Mouse (Mus musculus) E14TG2a.4 (cell line): ENCODE measurements around the gene Hoxd13.

Experiments
- H3K27me3 ChIP-seq: 2 replicates; pipeline ENCODE4 v1.6.1; 2014; ENCODE audit warnings: low read length, control low read depth; ENCODE audit not compliant: insufficient read depth
- H3K36me3 ChIP-seq: 2 replicates; pipeline ENCODE4 v1.6.1; 2014; ENCODE audit warnings: low read length, control low read depth; ENCODE audit not compliant: insufficient read depth
- H3K4me1 ChIP-seq: replicated peaks from 2 replicates; pipeline ENCODE4 v1.6.1; 2014; ENCODE audit warnings: low read depth, low read length, control low read depth
- H3K4me3 ChIP-seq: replicated peaks from 2 replicates; pipeline ENCODE4 v1.5.1; 2014; ENCODE audit warnings: mild to moderate bottlenecking, low read length
- H3K9me3 ChIP-seq: 2 replicates; pipeline ENCODE4 v1.6.1; 2014; ENCODE audit warnings: low read length, control low read depth
- CTCF ChIP-seq: conservative IDR thresholded peaks from 2 replicates; pipeline ENCODE4 v1.5.1; 2014; ENCODE audit warnings: low read length
- NANOG ChIP-seq: IDR thresholded peaks from 2 replicates; pipeline ENCODE4 v1.6.1; 2014; ENCODE audit warnings: borderline replicate concordance, low read length, mixed read lengths
- POU5F1 ChIP-seq: IDR thresholded peaks from 2 replicates; pipeline ENCODE4 v1.6.1; 2014; ENCODE audit warnings: low read length, borderline replicate concordance

Gene Hoxd13

GRCm38 (mm10) chr2:74654743-74655419, 13.2 kb upstream of the Hoxd13 start:
- H3K36me3 ChIP-seq = no peaks in the 10 kb centered on the region
- H3K27me3 ChIP-seq = peaks cover 84% of the 10 kb centered on the region
- H3K4me1 ChIP-seq = peaks cover 28% of the 10 kb centered on the region
- no peaks in the 10 kb centered on the region for H3K9me3 ChIP-seq
- TF ChIP-seq NANOG = no peak
- TF ChIP-seq CTCF = no peak
- TF ChIP-seq POU5F1 = no peak
- H3K4me3 ChIP-seq = peak overlapping the region; percentile 72

DNA sequence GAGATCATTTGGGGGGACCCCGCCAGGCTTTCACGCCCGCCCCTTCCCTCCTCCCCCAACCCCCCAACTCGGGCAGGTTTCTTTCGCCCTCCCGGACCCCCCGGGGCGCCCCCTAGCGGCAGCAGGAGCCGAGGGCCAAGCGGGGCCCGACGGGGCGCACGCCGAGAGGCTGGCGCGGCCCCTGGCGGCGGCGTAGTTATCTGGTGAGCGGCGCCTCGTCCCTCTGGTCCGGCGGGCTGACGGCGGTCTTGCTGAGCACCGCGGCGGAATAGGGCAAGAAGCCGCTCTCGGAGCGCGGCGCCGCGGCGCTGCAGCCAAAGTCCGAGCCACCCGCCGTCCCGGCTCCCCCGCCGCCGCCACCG, 12.7 kb upstream of the Hoxd13 start:
- TF ChIP-seq CTCF (no peak), NANOG (no peak), POU5F1 (no peak)
- no peaks in the 10 kb centered on the region for H3K36me3 ChIP-seq
- peaks cover 29% of the 10 kb centered on the region for H3K4me1 ChIP-seq
- no peaks in the 10 kb centered on the region for H3K9me3 ChIP-seq
- peak overlapping the region; percentile 72 for H3K4me3 ChIP-seq
- peaks cover 84% of the 10 kb centered on the region for H3K27me3 ChIP-seq

DNA sequence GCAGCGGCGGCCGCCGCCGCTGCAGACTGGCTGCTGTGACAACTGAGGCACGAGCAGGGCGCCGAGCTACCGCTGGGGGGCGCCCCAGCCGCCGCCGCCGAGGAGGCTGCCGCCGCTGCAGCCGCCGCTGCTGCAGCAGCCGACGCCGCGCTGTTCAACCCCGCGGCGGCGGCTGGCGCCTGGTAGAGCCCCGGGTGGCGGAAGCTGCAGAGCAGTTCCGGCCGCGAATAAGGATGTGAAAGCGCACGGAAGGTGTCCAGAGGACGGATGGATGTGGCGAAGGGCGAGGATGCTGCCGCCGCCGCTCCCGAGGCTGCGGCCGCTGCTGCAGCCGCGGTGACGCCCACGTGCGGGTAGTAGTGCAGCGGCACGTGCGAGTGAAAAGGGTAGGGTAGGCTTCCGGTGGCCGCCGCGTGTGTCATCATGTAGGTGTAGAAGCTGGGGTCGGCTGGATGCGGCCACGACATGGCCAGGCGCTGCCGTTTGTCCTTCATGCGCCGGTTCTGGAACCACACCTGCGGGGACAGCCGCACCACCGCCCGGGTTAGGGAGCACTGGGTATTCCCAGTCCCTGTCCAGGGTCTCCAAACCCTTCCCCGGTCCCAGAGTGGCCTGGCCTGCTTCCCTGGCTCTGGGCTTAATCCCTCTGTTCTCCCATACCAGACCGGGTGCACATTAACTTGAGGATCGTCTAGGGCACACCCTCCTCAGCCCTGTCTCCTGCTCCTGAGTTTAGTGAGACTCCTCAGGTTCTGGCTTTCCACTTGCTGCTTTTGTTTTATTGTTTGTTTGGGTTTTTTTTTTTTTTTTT, 12.1 kb upstream of the Hoxd13 start:
- no peaks in the 10 kb centered on the region for H3K36me3 ChIP-seq
- peaks cover 34% of the 10 kb centered on the region for H3K4me1 ChIP-seq
- H3K27me3 ChIP-seq = peaks cover 85% of the 10 kb centered on the region
- TF ChIP-seq POU5F1 (no peak), CTCF (no peak), NANOG (no peak)
- peak overlapping the region; percentile 72 for H3K4me3 ChIP-seq
- H3K9me3 ChIP-seq = no peaks in the 10 kb centered on the region

GRCm38 (mm10) chr2:74656632-74657021, 11.5 kb upstream of the Hoxd13 start:
- peaks cover 86% of the 10 kb centered on the region for H3K27me3 ChIP-seq
- H3K4me3 ChIP-seq = no peak overlapping the region
- TF ChIP-seq CTCF = no peak
- no peak for TF ChIP-seq POU5F1
- no peak for TF ChIP-seq NANOG
- no peaks in the 10 kb centered on the region for H3K9me3 ChIP-seq
- H3K4me1 ChIP-seq = peaks cover 39% of the 10 kb centered on the region
- H3K36me3 ChIP-seq = no peaks in the 10 kb centered on the region

GRCm38 (mm10) chr2:74657251-74658023, 10.7 kb upstream of the Hoxd13 start:
- TF ChIP-seq POU5F1 (no peak), NANOG (no peak), CTCF (no peak)
- Histone ChIP-seq H3K27me3 (peaks cover 86% of the 10 kb centered on the region), H3K4me1 (peaks cover 44% of the 10 kb centered on the region), H3K9me3 (no peaks in the 10 kb centered on the region), H3K36me3 (no peaks in the 10 kb centered on the region), H3K4me3 (peak overlapping the region; percentile 32; the same call in 1 of the 2 replicates)

- peaks cover 44% of the 10 kb centered on the region for H3K4me1 ChIP-seq
- peak overlapping the region; percentile 35; the same call in 1 of the 2 replicates for H3K4me3 ChIP-seq
- peaks cover 90% of the 10 kb centered on the region for H3K27me3 ChIP-seq
- no peaks in the 10 kb centered on the region for H3K36me3 ChIP-seq
- TF ChIP-seq CTCF = no peak
- no peaks in the 10 kb centered on the region for H3K9me3 ChIP-seq
Observed at GRCm38 (mm10) chr2:74658024-74658666, 10.0 kb upstream of the Hoxd13 start.

- no peaks in the 10 kb centered on the region for H3K36me3 ChIP-seq
- TF ChIP-seq NANOG (no peak), POU5F1 (no peak), CTCF (no peak)
- H3K9me3 ChIP-seq = no peaks in the 10 kb centered on the region
- H3K4me1 ChIP-seq = peaks cover 44% of the 10 kb centered on the region
- H3K4me3 ChIP-seq = peak overlapping the region; percentile 35; the same call in 1 of the 2 replicates
- H3K27me3 ChIP-seq = peaks cover 95% of the 10 kb centered on the region
Observed at GRCm38 (mm10) chr2:74658667-74659371, 9.3 kb upstream of the Hoxd13 start.
